Mouse (Mus musculus) mouse embryonic stem cell (cell line): ENCODE results near the gene Nolc1.

Experiments used
- in situ Hi-C, 2 experiments: fragments of 300-500 bp; cut with MboI; formaldehyde crosslinking; loops; 1 replicate in 1 of 2; 3 replicates in 1 of 2; pipeline ENCODE4 v1.14.3; 2019 to 2020; ENCODE audit warnings: low sequenced_read_pairs in 2 of 2, low pct_unique_long_range_greater_than_20kb in 1 of 2, mixed read lengths in 1 of 2; ENCODE audit not compliant: unreplicated experiment in 1 of 2

The Nolc1 gene

GRCm38 (mm10) chr19:46075616-46076607, at the start of gene Nolc1:
Gene Nolc1 (plus strand): TSS chr19:46075863.
- in situ Hi-C loops: no loop called here

DNA sequence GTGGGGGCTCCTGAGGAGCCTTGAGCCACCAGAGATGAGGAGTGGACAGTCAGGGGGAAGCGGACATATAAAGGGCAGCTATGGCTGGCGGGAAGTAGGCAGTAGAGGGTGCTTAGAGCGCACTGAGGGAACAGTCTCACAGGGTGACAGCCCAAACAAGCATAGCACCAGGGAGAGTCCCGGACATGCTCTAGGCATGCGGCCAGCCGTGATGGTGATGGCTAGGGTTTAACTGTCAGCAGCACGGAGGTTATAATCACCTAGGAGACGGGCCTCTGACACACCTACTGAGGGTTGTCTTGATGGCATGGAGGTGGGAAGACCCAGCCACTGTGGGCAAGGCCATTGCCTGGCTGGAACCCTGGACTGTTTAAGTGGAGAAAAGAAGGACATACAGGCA, 49.1 kb upstream of the Nolc1 start:
- in situ Hi-C loops: no loop called here

GRCm38 (mm10) chr19:46028747-46029320, 46.8 kb upstream of the Nolc1 start:
- in situ Hi-C loops: no loop called here

- in situ Hi-C loops: no loop called here
Measured at GRCm38 (mm10) chr19:46029652-46030051, 46.0 kb upstream of the Nolc1 start.

DNA sequence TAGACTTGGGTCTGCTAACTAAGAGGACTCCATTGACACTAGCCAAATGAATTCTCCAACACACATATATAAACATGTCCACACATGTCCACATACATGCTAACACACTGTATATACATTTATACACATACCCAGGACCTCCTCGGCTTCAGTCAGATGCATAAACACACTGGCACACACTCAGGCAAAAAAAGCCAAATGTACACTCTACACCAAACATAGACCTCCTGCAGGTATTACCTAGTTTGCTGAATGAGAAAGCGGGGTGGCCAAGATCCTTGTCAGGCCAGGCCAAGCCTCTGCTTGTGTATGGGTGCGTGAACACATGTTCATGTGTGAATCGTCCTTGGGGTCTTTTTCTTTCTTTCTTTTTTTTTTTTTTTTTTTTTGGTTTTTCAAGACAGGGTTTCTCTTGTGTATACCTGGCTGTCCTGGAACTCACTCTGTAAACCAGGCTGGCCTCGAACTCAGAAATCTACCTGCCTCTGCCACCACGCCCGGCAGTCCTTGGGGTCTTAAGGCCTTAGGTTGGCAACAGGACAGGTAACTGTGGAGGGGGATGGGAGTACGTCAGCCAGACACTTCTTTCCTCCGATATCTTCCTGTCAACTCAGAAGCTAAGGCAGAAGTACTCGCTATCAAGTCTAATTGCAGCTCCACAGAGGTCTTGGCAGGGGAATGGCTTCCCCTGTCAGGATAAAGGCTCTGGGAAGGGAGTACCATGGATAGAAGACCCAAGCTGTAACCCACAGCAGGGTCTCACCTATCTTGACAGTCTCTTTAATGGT, 45.3 kb upstream of the Nolc1 start:
- in situ Hi-C loops: no loop called here

DNA sequence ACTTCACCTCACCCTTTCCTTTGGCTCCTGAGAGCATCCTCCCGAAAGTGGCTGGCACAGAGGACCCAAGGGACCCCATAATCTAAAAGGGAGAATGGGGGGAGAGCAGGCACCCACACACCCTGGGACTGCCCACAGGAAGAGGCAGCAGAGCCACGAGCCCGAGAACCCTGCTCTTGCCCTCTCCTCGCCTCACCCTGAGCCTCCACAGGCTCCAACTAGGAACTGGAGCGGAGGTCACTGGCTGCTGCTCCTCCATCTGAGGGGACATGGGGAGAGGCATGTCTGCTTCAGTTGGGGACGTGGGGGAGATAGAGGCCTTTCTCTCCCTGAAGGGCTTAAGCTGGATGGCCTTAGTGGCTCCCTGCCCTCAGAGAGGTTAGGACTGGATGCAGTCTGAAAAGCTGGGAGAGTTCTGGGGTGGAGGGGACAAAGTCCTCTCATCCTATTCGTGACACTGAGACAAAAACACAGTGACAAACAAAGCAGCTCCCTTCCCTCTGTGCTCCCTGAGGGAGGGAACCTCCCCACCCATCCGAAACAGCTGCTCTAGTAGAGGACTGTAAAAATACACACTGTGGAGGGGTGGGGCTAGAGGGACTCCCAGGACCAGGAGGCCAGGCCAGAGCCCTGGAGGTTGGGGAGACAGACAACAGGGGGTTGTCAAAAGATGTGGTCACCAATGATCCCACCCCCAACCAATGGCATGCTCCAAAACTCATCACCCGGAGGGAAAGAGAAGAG, 43.8 kb upstream of the Nolc1 start:
- in situ Hi-C loops: no loop called here

- in situ Hi-C loops: no loop called here
Measured at GRCm38 (mm10) chr19:46032731-46033510, 42.7 kb upstream of the Nolc1 start.

DNA sequence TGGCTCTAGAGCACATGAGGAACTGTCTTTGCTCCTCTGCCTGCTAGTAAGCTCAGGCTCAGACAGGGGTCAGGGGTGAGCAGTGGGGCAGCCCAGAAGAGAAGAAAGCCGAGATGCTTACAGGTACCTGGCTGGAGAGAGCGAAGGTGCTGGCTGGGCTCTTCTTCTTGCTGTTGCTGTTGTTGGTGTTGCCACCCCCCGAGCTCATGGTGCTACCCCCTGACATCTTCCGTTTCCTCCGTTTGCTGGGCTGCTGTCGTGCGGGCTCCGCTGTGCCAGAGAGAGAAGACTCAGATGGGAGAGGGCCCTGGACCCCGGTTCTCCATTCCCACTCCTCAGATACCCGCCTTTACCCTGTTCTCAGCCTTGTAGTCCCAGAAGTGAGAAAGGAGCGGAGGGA, 41.8 kb upstream of the Nolc1 start:
- in situ Hi-C loops: no loop called here

DNA sequence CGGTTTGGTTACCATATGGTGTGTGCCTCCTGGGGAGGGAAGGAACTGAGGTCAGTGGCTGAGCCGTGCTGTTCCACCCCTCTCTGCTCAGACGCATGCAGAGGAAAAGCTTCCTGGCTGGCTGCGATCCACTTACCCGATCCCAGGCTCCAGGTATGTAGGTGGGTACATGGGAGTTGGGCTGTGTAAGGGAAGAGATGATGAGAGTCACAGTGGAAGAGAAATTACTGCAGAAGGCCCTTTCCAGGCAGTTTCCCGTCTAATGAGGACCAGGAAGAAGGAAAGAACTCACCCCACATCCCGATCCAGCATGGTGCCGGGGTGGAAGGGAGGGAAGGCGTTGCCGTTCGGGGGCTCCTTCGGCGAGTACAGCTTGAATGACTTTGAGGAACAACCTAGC, 39.7 kb upstream of the Nolc1 start:
- in situ Hi-C loops: no loop called here

DNA sequence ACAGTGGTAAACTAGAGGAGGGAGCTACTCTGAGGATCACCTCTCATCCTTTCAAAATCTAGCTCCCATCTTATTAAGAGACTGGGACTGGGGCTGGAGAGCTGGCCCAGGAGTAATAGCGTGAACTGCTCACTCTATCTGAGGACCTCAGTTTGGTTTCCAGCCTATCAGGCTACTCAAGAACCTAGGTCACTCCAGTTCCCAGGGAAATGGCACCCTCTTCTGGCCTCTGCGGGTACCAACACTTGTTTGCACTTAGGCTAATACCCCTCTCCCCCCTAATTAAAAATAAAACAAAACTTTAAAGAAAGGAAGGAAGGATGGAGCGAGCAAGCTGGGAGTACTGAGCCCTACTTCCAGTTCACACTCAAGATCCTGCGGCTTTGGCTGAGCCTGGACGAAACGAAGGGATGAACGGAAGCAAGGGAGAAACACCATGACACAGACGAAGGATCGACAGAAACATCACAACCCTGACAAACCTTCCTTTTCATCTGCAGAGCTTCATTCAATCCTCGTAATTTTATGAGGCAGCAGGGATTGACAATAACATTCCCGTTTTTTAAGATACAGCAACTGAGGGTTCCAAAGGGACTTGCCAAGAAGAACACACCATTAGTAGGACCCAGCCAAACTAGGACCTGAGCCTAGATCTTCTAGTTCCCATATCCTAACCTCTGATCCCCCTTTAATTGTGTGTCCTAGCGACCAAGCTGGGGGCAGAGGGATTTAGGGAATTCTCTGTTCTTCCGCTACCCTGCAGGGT, 39.0 kb upstream of the Nolc1 start:
- in situ Hi-C loops: no loop called here

DNA sequence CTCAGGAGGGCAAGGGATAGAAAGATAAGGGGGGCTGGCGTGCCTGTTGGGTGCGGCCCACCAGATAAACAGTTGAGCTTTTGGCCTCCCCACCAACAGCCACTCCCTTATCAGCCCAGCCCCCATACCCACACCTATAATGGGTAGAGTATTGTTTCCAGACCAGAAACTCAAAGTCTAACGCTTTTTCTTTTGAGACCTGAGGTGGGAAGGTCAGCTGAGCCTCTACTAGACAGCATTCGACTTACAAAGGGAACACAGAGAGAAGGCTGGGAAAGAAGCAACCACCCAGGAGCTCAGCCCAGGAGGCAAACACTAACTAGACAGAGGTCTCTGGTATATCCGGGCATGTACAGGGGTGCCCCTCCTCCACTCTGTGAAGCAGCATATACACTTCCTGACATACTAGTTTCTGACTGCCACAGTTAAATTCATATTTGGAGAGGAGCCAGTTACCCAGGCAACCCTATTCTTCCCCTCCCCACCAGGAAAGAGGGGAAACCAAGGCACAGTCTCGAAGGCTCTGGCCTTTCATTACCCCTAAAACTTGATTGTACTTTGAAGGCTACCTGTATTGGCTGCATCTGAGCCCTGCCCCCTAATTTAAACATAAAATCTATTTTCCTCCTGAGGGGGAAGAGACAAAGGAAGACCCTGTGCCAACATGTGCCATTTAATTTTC, 38.3 kb upstream of the Nolc1 start:
- in situ Hi-C loops: no loop called here

- in situ Hi-C loops: no loop called here
Measured at GRCm38 (mm10) chr19:46037925-46038850, 37.5 kb upstream of the Nolc1 start.

GRCm38 (mm10) chr19:46038851-46039260, 36.8 kb upstream of the Nolc1 start:
- in situ Hi-C loops: no loop called here

GRCm38 (mm10) chr19:46039478-46039877, 36.2 kb upstream of the Nolc1 start:
- in situ Hi-C loops: no loop called here

DNA sequence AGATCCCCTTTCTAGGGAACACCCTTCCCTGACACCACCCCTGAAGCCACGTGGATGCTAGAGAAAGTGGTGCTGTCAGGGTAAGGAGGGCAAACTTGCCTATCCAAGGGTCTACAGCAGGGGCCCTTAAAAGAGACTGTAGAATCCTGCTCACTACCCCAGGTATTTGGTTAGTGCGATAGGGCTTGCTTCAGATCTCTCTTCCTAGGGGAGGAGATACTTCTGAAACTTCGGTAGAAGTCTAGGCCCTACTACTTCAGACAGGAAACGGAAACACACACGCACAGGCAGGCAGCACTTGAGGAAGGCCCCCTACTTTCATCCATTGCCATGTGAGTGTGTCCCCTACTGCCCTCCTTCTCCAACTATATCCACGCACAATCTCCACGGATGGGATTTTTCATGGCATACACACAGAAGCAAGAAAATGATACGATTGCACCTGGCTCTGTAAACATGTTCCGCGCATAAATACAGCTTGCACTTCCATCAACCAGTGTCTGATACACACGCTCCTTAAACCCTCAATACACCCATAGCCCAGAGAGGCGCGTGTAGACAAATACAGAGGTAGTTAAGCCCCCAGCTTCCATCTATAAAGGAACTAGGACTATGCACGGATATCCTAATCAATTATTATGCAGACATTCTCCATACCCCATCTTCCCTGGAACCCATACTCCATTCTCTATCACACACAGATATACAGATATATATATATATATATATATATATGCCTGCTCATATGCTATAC, 35.3 kb upstream of the Nolc1 start:
- in situ Hi-C loops: no loop called here
